Mouse (Mus musculus): ENCODE measurements around the gene Bcl2. TPM values are rescaled to one million over a fixed set of nuclear protein-coding genes. Genes with fewer than 3 reads are reported as not detected.

Gene Bcl2
- polyA plus RNA-seq, 1 experiment from 2014 or later: 19.2 TPM

Small RNA genes lying within 50 kb of the gene (microRNA-seq; reads per million reads assigned to microRNA genes)
- not detected for gene Mir3473f

Other genes with a start within 250 kb of the Bcl2 start
- gene Kdsr, start 45.5 kb upstream of the Bcl2 start, polyA plus RNA-seq (2014; fragmentation: Nextera tagmentation; extraction: Ambion mirVana): 18.4 and 19.2 TPM in 2 replicates
- 74.1 and 82.3 TPM in 2 replicates for gene Vps4b, start 82.5 kb upstream of the Bcl2 start, polyA plus RNA-seq (2014; fragmentation: Nextera tagmentation; extraction: Ambion mirVana)
- gene Serpinb5, start 146.9 kb upstream of the Bcl2 start, polyA plus RNA-seq (2014; fragmentation: Nextera tagmentation; extraction: Ambion mirVana): 29.4 and 32.8 TPM in 2 replicates
- gene Serpinb12, start 220.2 kb upstream of the Bcl2 start, polyA plus RNA-seq (2014; fragmentation: Nextera tagmentation; extraction: Ambion mirVana): 0.77 and 0.87 TPM in 2 replicates

Data from stomach, embryonic 14.5 days (tissue).